Mouse (Mus musculus) testis, postnatal 14 days (tissue): ENCODE measurements around the gene Arf3.
"Not testable (repeated sequence)": the region's sequence is repeated elsewhere in the genome, so short reads cannot be mapped to it uniquely, and the experiment has no call there.

Experiments used
- DNase-seq: peaks from one replicate; pipeline ENCODE4 v3.0.0; 2021; ENCODE audit warnings: low spot score

Gene Arf3

DNA sequence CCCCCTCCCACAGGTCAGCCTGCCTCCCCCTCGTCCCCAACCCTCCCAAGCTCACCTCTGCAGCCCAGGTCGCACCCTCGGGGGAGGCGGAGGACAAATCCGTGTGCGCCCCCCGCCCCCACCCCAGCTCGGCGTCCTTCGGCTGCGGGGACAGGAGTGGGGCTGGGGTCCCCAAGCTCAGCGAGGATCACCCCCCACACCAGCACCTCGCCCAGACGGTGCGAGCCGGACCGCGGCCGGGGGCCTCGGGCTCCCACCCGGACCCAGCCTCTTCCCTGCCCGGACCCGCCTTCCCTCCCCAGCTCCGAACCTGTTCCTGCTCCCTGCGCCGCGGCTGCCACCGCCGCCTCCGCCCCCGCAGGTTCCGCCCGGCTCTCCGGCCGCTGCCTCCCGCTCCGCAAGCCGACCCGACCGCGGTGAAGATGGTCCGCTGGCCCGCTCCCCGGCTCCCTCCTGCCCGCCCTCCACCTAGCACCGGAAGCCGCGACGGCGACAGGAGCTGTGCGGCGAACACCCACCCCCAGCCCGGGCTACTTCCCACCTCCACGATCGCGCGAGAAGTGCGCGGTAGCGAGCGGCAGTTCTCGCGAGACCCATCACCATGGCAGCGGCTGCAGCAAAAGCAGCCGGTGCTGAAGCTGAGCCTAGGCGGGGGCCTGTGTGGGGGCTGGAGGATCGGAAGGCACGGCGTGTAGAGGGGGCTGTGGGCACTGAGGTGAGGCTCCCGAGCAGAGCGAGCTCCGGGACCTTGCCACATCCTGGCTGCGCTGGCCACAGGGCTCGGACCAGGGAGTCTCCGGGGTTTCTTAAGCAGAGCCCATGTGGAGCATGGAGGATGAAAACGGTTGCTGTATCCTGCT, at the start of gene Arf3:
Gene Arf3 (minus strand): TSS at position 545 of the 860 bp plus-strand sequence.
- peak; percentile 94 for DNase-seq

DNA sequence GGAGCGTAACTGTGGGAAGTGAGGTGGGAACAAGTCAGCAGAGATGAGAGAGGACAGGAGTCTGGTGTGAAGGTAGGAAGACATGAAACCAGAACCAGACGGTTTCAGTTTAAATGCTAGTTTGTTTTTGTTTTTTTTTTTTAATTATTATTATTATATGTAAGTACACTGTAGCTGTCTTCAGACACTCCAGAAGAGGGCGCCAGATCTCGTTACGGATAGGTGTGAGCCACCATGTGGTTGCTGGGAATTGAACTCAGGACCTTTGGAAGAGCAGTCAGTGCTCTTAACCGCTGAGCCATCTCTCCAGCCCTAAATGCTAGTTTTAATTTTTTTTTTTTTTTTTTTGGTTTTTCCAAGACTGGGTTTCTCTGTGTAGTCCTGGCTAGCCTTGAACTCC, 47.2 kb upstream of the Arf3 start:
- not testable (repeated sequence) for DNase-seq

GRCm38 (mm10) chr15:98809390-98809789, 46.4 kb upstream of the Arf3 start, which contains the start of gene Ddn:
Gene Ddn (minus strand): TSS chr15:98809490.
- DNase-seq, result no peak

GRCm38 (mm10) chr15:98808651-98809134, 45.7 kb upstream of the Arf3 start:
- DNase-seq, result no peak

DNA sequence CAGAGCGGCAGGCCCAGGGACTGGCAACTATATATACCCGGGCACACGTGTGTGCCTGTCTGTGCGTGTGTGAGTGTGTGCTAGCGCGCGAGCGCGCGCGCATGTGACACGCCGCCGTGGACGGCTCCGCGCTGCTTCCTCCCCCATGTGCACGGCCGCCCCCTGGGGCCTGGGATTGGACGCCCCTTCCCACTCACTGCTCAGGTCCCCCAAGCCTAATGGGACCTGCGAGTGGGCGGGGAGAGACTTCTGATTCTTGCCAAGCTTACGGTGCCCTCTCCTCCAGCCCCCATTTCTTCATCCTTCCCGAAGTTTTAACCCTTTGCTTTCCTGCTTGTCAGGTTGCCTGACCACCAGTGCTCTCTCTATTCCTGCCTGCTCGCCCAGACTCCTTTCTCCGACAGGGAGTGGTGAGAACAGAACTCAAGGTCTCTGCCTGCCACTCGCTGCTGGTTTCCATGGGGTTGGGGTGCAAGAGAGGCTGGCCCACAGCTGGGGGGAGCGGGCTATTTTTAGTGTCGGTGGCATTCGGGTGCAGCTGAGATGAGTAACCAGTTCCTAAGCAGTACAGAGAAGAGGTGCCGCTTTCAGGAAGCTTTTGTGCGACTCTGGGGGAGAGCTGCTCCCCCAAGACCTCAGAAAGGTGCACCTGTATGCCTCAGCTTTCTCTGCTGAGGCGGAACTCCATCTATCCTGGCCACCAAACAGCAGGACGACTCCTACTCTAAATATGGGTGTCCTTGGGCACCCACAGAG, 45.1 kb upstream of the Arf3 start:
- no peak for DNase-seq

- DNase-seq, result no peak
Observed at GRCm38 (mm10) chr15:98806809-98807770, 44.1 kb upstream of the Arf3 start.

- no peak for DNase-seq
Observed at GRCm38 (mm10) chr15:98806071-98806808, 43.2 kb upstream of the Arf3 start.

GRCm38 (mm10) chr15:98805324-98806040, 42.5 kb upstream of the Arf3 start:
- peak; percentile 60 for DNase-seq

DNA sequence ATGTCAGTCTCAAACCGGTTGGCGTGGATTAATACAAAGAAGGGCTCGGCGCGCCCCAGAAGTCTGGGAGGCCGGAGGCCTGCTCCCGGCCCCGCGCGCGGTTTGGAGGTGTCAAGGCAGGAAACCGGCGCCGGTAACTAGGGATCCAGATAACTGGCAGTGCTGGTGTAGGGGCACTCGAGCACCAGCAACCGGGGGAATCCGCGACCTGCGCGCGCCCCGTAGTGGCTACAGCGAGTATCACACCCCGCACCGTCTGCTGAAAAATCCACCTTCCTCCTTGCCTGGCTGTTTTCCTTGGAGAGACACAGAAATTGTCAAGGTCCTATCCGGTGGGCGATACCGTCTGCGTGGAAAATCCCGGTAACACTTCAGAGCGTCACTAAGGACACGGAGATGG, 41.0 kb upstream of the Arf3 start:
- peak; percentile 69 for DNase-seq

- DNase-seq, result no peak
Observed at GRCm38 (mm10) chr15:98802926-98803325, 39.9 kb upstream of the Arf3 start.

GRCm38 (mm10) chr15:98799396-98799795, 36.4 kb upstream of the Arf3 start:
- peak; percentile 67 for DNase-seq

DNA sequence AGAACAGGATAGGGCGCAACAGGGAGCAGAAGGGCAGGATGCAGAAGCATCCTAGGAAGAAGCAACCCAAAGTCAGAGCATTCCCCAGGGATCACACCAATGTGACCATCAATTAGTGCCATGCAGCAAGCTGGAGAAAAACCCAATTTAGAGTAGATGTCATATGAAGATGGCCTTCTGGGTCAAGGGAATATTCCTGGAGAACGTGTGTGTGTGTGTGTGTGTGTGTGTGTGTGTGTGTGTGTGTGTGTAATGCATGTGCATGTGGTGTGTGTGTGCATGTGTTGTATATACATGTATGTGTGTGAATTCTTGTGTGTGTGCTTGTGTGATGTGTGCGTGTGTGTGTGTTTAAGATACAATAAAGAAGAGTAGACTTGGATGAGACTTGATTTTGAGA, 35.9 kb upstream of the Arf3 start:
- DNase-seq, result no peak

GRCm38 (mm10) chr15:98797835-98798492, 35.0 kb upstream of the Arf3 start:
- DNase-seq, result no peak

- DNase-seq, result no peak
Observed at GRCm38 (mm10) chr15:98796803-98797595, 34.0 kb upstream of the Arf3 start.

- no peak for DNase-seq
Observed at GRCm38 (mm10) chr15:98793141-98793698, 30.2 kb upstream of the Arf3 start.

- no peak for DNase-seq
Observed at GRCm38 (mm10) chr15:98792233-98793020, 29.4 kb upstream of the Arf3 start.

DNA sequence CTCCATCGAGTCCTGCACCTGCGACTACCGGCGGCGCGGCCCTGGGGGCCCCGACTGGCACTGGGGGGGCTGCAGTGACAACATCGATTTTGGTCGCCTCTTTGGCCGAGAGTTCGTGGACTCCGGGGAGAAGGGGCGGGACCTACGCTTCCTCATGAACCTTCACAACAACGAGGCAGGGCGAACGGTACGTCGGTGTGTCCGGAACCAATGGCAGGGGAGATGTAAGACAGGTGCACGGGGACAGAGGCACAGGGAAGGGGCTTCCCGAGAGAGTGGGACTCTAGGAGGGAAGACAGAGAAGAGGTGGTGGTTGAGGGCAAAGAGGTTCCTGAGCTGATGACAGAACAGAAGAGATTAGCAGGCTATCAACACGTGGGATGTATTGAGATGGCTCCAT, 28.8 kb upstream of the Arf3 start:
- no peak for DNase-seq

GRCm38 (mm10) chr15:98791221-98791620, 28.2 kb upstream of the Arf3 start:
- DNase-seq, result no peak
